Mouse (Mus musculus) cortical plate, adult 2 months (tissue): ENCODE data around the gene Cblc.

Source experiments
- CTCF ChIP-seq: fragments of 200-500 bp; IDR thresholded peaks from 2 replicates; pipeline ENCODE4 v1.5.1; 2011; ENCODE audit warnings: mild to moderate bottlenecking, control low read depth, low read length; ENCODE audit not compliant: insufficient read depth; ENCODE audit errors: extremely low read depth
- POLR2A ChIP-seq: fragments of 200-500 bp; IDR thresholded peaks from 2 replicates; pipeline ENCODE4 v1.6.1; 2011; ENCODE audit warnings: mild to moderate bottlenecking, low read length, control low read depth; ENCODE audit not compliant: insufficient read depth; ENCODE audit errors: extremely low read depth

DNA sequence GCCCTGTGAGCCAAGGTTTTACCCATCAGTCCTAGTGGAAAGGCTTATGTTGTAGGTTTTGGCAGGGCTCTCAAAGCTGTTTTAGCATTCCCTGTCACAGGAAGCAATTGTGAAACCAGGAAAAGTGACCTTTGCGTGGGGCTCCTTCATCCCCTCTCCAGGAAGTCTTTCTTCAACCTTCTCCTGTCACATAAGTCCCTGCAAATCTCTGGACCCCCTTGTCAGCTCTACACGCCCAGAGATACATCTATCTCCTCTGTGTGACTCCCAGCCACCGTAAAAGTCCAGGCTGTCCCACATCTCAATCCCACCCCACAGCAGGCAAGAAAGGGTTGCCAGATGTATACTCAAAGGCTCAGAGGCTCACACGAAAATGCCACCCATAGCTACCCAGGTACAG lies 24.9 kb downstream of the Cblc start:
- TF ChIP-seq CTCF, result no peak
- TF ChIP-seq POLR2A, result no peak
